Mouse (Mus musculus): Measurements from ENCODE around the gene Nkrf. TPM values are rescaled to one million over a fixed set of nuclear protein-coding genes. Genes with fewer than 3 reads are reported as not detected.

Gene Nkrf
- polyA plus RNA-seq (2012; rRNA removed), result 0.24 and 0.50 TPM in 2 replicates

GRCm38 (mm10) chrX:36902321-36903114, at the start of gene Nkrf:
TSS of gene Nkrf (minus strand) at chrX:36902899.

GRCm38 (mm10) chrX:36873765-36874164, 28.9 kb downstream of the Nkrf start, which contains the start of the genes Ube2a and C330007P06Rik:
TSS of gene Ube2a (plus strand) at chrX:36873900.
TSS of gene C330007P06Rik (minus strand) at chrX:36874111.

Other genes with a start within 250 kb of the Nkrf start
- 4.0 and 6.0 TPM in 2 replicates for gene Slc25a43, start 159.2 kb downstream of the Nkrf start, polyA plus RNA-seq (2012; rRNA removed)
- gene Slc25a5, start 107.2 kb downstream of the Nkrf start, polyA plus RNA-seq (2012; rRNA removed), result 476 and 582 TPM in 2 replicates
- 22.4 and 26.1 TPM in 2 replicates for gene Ube2a, start 29.0 kb downstream of the Nkrf start, polyA plus RNA-seq (2012; rRNA removed)
- gene C330007P06Rik, start 28.8 kb downstream of the Nkrf start, polyA plus RNA-seq (2012; rRNA removed), result 9.7 and 18.1 TPM in 2 replicates
- 10.3 and 17.7 TPM in 2 replicates for gene Sept6, start 88.9 kb upstream of the Nkrf start, polyA plus RNA-seq (2012; rRNA removed)
- gene Sowahd, start 145.9 kb upstream of the Nkrf start, polyA plus RNA-seq (2012; rRNA removed), result 0.09 TPM in 1 of 2 replicates, not detected in the other
- 12.7 and 16.7 TPM in 2 replicates for gene Rpl39, start 182.5 kb upstream of the Nkrf start, polyA plus RNA-seq (2012; rRNA removed)
- 1.9 and 2.4 TPM in 2 replicates for gene Upf3b, start 207.4 kb upstream of the Nkrf start, polyA plus RNA-seq (2012; rRNA removed)
- 1.8 and 2.0 TPM in 2 replicates for gene Nkap, start 223.9 kb upstream of the Nkrf start, polyA plus RNA-seq (2012; rRNA removed)

Data from ovary, adult 2 months (tissue).